Mouse (Mus musculus): ENCODE measurements around the gene Elmo2. TPM values are rescaled to one million over a fixed set of nuclear protein-coding genes. Genes with fewer than 3 reads are reported as not detected.

Gene Elmo2
- polyA plus RNA-seq, 1 experiment from 2014 or later, result 58.1 TPM

GRCm38 (mm10) chr2:165321981-165322735 lies 4.1 kb downstream of the Elmo2 start:
- Histone ChIP-seq H3K9me3 (no peaks in the 10 kb centered on the region), H3K36me3 (no peaks in the 10 kb centered on the region), H3K27me3 (replicated peaks) (no peaks in the 10 kb centered on the region), H3K27ac (no peak overlapping the region), H3K4me1 (replicated peaks) (peaks cover 71% of the 10 kb centered on the region), H3K9ac (no peak overlapping the region), H3K4me2 (replicated peaks) (no peak overlapping the region), H3K4me3 (replicated peaks) (no peak overlapping the region)
- WGBS, result 83% methylated on average over 22 of the region's 22 CpGs
- ATAC-seq, result no peak

- Histone ChIP-seq H3K9ac (no peak overlapping the region), H3K36me3 (no peaks in the 10 kb centered on the region), H3K27me3 (replicated peaks) (no peaks in the 10 kb centered on the region), H3K4me2 (replicated peaks) (peak overlapping the region; percentile 30), H3K4me1 (replicated peaks) (peaks cover 72% of the 10 kb centered on the region), H3K27ac (peak overlapping the region; percentile 75), H3K9me3 (no peaks in the 10 kb centered on the region), H3K4me3 (replicated peaks) (no peak overlapping the region)
- no peak for ATAC-seq
- 61% methylated on average over 8 of the region's 8 CpGs for WGBS
These were observed 4.8 kb downstream of the Elmo2 start for GRCm38 (mm10) chr2:165321381-165321888.

- H3K9ac ChIP-seq, result no peak overlapping the region; the same call in 1 of the 2 replicates
- no peak for ATAC-seq
- peak overlapping the region; percentile 30; the same call in 1 of the 2 replicates for H3K4me2 ChIP-seq (replicated peaks)
- 58% methylated on average over 12 of the region's 12 CpGs for WGBS
- H3K36me3 ChIP-seq, result peaks cover 5% of the 10 kb centered on the region; the same call in 1 of the 2 replicates
- peaks cover 75% of the 10 kb centered on the region for H3K4me1 ChIP-seq (replicated peaks)
- H3K27ac ChIP-seq, result peak overlapping the region; percentile 75
- H3K9me3 ChIP-seq, result no peaks in the 10 kb centered on the region
- H3K4me3 ChIP-seq (replicated peaks), result no peak overlapping the region
- H3K27me3 ChIP-seq (replicated peaks), result no peaks in the 10 kb centered on the region
These were observed 5.6 kb downstream of the Elmo2 start for GRCm38 (mm10) chr2:165320531-165321150.

GRCm38 (mm10) chr2:165319503-165319902 lies 6.8 kb downstream of the Elmo2 start:
- 39% methylated on average over 4 of the region's 4 CpGs for WGBS
- Histone ChIP-seq H3K9ac (no peak overlapping the region), H3K9me3 (no peaks in the 10 kb centered on the region), H3K4me1 (replicated peaks) (peaks cover 67% of the 10 kb centered on the region), H3K36me3 (peaks cover 13% of the 10 kb centered on the region), H3K4me3 (replicated peaks) (no peak overlapping the region), H3K4me2 (replicated peaks) (no peak overlapping the region), H3K27me3 (replicated peaks) (no peaks in the 10 kb centered on the region), H3K27ac (no peak overlapping the region)
- ATAC-seq, result peak; percentile 55

- Histone ChIP-seq H3K27ac (no peak overlapping the region), H3K4me3 (replicated peaks) (no peak overlapping the region), H3K27me3 (replicated peaks) (no peaks in the 10 kb centered on the region), H3K9ac (no peak overlapping the region), H3K9me3 (no peaks in the 10 kb centered on the region), H3K4me1 (replicated peaks) (peaks cover 62% of the 10 kb centered on the region), H3K4me2 (replicated peaks) (no peak overlapping the region), H3K36me3 (peaks cover 19% of the 10 kb centered on the region)
- no peak for ATAC-seq
- WGBS, result 82% methylated on average over 7 of the region's 7 CpGs
These were observed 7.3 kb downstream of the Elmo2 start for GRCm38 (mm10) chr2:165318941-165319340.

- Histone ChIP-seq H3K27me3 (replicated peaks) (no peaks in the 10 kb centered on the region), H3K4me1 (replicated peaks) (peaks cover 55% of the 10 kb centered on the region), H3K4me2 (replicated peaks) (no peak overlapping the region), H3K4me3 (replicated peaks) (no peak overlapping the region), H3K36me3 (peaks cover 19% of the 10 kb centered on the region), H3K27ac (peak overlapping the region; percentile 57), H3K9ac (peak overlapping the region; percentile 4; the same call in 1 of the 2 replicates), H3K9me3 (no peaks in the 10 kb centered on the region)
- 52% methylated on average over 16 of the region's 16 CpGs for WGBS
- ATAC-seq, result no peak
These were observed 8.5 kb downstream of the Elmo2 start for GRCm38 (mm10) chr2:165317621-165318263.

GRCm38 (mm10) chr2:165316837-165317473 lies 9.3 kb downstream of the Elmo2 start:
- 23% methylated on average over 9 of the region's 9 CpGs for WGBS
- H3K9ac ChIP-seq, result 0 out of 2 replicates have a peak overlapping the region, but pooled peaks have one; percentile 4

GRCm38 (mm10) chr2:165316204-165316603 lies 10.1 kb downstream of the Elmo2 start:
- peak overlapping the region; percentile 57; the same call in 1 of the 2 replicates for H3K27ac ChIP-seq
- no peak for ATAC-seq
- H3K27me3 ChIP-seq (replicated peaks), result no peaks in the 10 kb centered on the region
- H3K9ac ChIP-seq, result no peak overlapping the region
- no peaks in the 10 kb centered on the region for H3K9me3 ChIP-seq
- no peak overlapping the region for H3K4me3 ChIP-seq (replicated peaks)
- H3K4me1 ChIP-seq (replicated peaks), result peaks cover 43% of the 10 kb centered on the region
- H3K4me2 ChIP-seq (replicated peaks), result no peak overlapping the region
- peaks cover 24% of the 10 kb centered on the region for H3K36me3 ChIP-seq
- WGBS, result 60% methylated on average over 10 of the region's 10 CpGs

More at GRCm38 (mm10) chr2:165316837-165317473, 9.3 kb downstream of the Elmo2 start:
- peaks cover 50% of the 10 kb centered on the region for H3K4me1 ChIP-seq (replicated peaks)
- H3K4me3 ChIP-seq (replicated peaks), result no peak overlapping the region
- peak; percentile 71 for ATAC-seq
- peak overlapping the region; percentile 57 for H3K27ac ChIP-seq
- no peaks in the 10 kb centered on the region for H3K27me3 ChIP-seq (replicated peaks)
- peaks cover 19% of the 10 kb centered on the region for H3K36me3 ChIP-seq
- no peak overlapping the region for H3K4me2 ChIP-seq (replicated peaks)
- H3K9me3 ChIP-seq, result no peaks in the 10 kb centered on the region

- peaks cover 28% of the 10 kb centered on the region for H3K4me1 ChIP-seq (replicated peaks)
- H3K9ac ChIP-seq, result no peak overlapping the region
- no peak overlapping the region for H3K27ac ChIP-seq
- WGBS, result 87% methylated on average over 8 of the region's 8 CpGs
- no peak overlapping the region for H3K4me3 ChIP-seq (replicated peaks)
- no peaks in the 10 kb centered on the region for H3K9me3 ChIP-seq
- H3K4me2 ChIP-seq (replicated peaks), result no peak overlapping the region
- no peaks in the 10 kb centered on the region for H3K27me3 ChIP-seq (replicated peaks)
- peaks cover 29% of the 10 kb centered on the region for H3K36me3 ChIP-seq
- no peak for ATAC-seq
These were observed 12.1 kb downstream of the Elmo2 start for GRCm38 (mm10) chr2:165314197-165314596.

- no peak for ATAC-seq
- Histone ChIP-seq H3K9ac (no peak overlapping the region), H3K9me3 (no peaks in the 10 kb centered on the region), H3K27me3 (replicated peaks) (no peaks in the 10 kb centered on the region), H3K4me1 (replicated peaks) (peaks cover 11% of the 10 kb centered on the region), H3K4me2 (replicated peaks) (no peak overlapping the region), H3K36me3 (peaks cover 32% of the 10 kb centered on the region), H3K4me3 (replicated peaks) (no peak overlapping the region), H3K27ac (no peak overlapping the region)
- WGBS, result 68% methylated on average over 7 of the region's 7 CpGs
These were observed 13.9 kb downstream of the Elmo2 start for GRCm38 (mm10) chr2:165312381-165312780.

GRCm38 (mm10) chr2:165311577-165311976 lies 14.7 kb downstream of the Elmo2 start:
- H3K27me3 ChIP-seq (replicated peaks), result no peaks in the 10 kb centered on the region
- WGBS, result 88% methylated on average over 12 of the region's 12 CpGs
- H3K36me3 ChIP-seq, result peaks cover 35% of the 10 kb centered on the region

More at GRCm38 (mm10) chr2:165311577-165311976, 14.7 kb downstream of the Elmo2 start:
- no peak overlapping the region for H3K4me2 ChIP-seq (replicated peaks)
- peaks cover 3% of the 10 kb centered on the region; the same call in 1 of the 2 replicates for H3K4me1 ChIP-seq (replicated peaks)
- H3K9ac ChIP-seq, result no peak overlapping the region
- no peaks in the 10 kb centered on the region for H3K9me3 ChIP-seq
- H3K4me3 ChIP-seq (replicated peaks), result no peak overlapping the region
- no peak overlapping the region for H3K27ac ChIP-seq
- no peak for ATAC-seq

Data from intestine, embryonic 15.5 days (tissue).